Mouse (Mus musculus) layer of hippocampus, adult 9-10 months (tissue): ENCODE measurements around the gene Afg3l1.
A peak's percentile ranks its signal among the peaks of the same experiment; 100 is the strongest.
"Not testable (repeated sequence)": the region's sequence is repeated elsewhere in the genome, so short reads cannot be mapped to it uniquely, and the experiment has no call there.

Experiments
- DNase-seq: peaks from one replicate; pipeline ENCODE4 v3.0.0; 2022; ENCODE audit warnings: low spot score

Gene Afg3l1

DNA sequence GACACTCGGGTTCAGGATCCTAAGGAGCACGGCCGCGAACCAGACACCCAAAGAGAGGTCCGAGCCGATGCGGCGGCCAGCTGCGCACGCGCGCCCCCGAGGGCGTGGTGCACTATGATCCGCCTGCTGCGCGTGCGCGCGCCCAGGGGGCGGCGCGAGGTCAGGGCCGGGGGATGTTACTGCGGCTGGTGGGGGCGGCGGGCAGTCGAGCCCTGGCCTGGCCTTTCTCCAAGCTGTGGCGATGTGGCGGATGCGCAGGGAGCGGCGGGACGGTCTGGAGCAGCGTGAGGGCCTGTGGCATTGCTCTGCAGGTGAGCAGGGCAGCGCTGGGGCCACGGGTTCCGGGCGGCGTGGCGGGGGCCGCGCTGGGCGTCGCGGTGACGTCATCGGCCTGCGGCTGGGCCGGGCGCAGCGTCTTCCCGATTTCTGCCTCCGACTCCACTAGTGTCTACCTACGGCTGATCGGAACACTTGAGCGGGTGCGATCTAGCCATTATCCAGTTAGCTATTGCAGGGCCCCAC, at the start of gene Afg3l1:
Gene Afg3l1 (plus strand): TSS at position 167 of the 522 bp plus-strand sequence.
- peak; percentile 84 for DNase-seq

DNA sequence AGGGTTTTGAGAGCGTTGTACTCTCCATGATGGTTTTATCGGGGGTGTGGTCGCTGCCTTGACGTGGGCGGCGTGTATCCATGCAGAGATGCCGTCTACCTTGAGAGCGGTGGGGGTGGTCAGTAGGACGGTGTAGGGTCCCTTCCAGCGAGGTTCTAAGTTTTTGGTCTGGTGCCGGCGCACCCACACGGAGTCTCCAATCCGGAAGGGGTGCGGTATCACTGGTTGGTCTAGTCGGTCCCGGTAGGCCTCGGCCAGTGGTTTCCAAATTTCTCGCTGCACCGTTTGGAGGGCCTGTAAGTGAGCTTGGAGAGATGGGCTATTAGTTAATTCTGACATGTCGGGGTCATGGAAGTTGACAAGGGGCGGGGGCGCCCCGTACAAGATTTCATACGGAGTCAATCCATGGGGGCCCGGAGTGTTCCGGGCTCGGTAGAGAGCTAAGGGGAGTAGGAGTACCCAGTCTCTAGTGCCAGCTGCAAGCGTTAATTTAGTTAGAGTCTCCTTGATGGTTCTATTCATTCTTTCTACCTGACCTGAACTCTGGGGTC, 49.3 kb upstream of the Afg3l1 start:
- no peak for DNase-seq

DNA sequence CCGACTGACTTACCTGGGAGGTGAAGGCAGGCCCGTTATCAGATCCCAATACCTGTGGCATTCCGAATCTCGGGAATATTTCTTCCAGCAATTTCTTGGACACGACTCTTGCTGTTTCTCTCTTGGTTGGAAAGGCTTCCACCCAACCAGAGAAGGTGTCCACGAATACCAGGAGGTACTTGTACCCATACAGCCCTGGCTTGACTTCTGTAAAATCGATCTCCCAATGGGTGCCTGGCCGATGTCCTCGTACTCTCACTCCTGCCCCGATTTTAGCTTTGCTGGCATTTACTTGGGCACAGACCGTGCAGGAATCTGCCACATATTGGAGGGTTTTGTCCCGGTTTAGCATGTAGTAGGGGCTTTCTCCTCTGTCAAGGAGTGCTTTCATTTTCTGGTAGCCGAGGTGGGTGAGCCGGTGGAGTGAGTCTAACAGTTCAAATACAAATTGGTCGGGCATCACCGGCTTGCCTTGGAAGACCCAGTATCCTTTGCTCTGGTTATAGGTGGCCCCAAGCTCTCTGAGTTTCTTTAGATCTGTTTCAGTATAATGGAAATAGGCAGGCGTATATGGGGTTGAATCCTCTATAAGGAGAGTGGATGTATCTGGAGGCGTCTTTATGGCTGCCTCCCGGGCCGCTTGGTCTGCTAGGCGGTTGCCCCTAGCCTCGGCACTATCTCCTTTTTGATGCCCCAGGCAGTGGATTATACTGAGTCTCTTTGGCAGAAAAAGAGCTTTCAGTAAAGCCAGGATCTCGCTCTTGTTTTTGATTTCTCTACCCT, 48.6 kb upstream of the Afg3l1 start:
- no peak for DNase-seq

DNA sequence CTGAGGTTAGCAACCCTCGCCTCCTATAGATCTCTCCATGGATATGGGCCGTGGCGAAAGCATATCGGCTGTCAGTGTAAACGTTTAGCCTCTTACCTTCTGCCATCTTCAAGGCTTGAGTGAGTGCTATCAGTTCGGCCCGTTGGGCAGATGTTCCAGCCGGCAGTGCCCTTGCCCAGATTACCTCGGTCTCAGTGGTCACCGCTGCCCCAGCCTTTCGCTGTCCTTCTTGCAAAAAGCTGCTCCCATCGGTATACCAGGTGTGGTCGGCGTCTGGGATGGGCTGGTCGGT, 48.0 kb upstream of the Afg3l1 start:
- DNase-seq, result not testable (repeated sequence)

DNA sequence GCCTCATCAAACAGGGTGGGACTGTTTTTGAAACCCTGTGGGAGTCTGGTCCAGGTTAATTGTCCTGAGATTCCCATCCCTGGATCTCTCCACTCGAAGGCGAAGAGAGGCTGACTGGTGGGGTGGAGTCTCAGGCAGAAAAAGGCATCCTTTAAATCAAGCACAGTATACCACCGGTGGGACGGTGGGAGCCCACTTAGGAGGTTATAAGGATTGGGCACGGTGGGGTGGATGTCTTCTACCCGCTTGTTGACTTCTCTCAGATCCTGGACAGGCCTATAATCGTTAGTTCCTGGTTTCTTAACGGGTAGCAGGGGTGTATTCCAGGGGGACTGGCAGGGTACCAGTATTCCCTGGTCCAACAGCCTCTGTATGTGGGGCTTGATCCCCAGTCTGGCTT, 46.8 kb upstream of the Afg3l1 start:
- DNase-seq, result not testable (repeated sequence)

DNA sequence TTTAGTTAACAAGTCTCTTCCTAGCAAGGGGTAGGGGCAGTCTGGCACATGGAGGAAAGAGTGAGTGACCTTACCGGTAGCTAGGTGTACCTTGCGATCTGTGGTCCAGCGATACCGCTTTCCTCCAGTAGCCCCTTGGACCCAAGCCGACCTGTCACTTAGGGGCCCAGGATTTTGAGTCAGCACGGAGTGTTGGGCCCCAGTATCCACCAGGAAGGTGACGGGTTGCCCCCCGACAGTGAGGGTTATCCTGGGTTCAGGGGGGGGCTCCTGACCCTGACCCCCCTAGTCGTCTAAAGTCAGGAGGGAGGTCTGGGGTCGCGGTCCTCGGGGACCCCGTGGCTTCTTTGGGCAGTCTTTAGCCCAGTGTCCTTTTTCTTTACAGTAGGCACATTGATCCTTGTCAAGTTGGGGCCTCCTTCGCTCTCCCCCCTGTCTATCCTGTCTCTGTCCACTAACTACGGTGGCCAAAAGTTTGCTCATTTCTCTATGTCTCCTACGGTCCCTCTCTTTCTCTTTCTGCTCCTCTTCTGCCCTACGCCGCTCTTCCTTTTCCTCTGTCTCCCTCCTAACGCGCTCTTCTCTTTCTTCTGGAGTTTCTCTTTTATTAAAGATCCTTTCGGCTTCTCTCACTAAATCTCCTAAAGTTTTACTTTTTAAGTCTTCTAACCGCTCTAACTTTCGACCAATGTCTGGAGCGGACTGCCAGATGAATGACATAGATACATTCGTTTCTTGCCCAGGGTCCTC, 45.9 kb upstream of the Afg3l1 start:
- DNase-seq, result no peak

DNA sequence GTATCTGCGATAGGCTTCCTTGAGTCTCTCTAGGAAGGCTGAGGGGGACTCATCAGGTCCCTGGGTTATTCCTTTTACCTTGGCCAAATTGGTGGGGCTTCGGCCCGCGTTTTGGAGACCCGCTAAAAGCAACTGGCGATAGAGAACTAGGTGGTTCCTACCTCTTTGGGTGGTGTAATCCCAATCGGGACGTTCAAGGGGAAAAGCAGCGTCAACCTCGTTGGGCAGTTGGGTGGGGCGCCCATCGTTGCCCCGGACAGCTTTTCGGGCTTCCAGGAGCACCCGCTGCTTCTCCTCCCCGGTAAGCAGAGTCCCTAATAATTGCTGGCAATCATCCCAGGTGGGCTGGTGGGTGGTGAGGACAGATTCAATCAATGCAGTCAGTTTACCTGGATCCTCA, 45.3 kb upstream of the Afg3l1 start:
- DNase-seq, result no peak

DNA sequence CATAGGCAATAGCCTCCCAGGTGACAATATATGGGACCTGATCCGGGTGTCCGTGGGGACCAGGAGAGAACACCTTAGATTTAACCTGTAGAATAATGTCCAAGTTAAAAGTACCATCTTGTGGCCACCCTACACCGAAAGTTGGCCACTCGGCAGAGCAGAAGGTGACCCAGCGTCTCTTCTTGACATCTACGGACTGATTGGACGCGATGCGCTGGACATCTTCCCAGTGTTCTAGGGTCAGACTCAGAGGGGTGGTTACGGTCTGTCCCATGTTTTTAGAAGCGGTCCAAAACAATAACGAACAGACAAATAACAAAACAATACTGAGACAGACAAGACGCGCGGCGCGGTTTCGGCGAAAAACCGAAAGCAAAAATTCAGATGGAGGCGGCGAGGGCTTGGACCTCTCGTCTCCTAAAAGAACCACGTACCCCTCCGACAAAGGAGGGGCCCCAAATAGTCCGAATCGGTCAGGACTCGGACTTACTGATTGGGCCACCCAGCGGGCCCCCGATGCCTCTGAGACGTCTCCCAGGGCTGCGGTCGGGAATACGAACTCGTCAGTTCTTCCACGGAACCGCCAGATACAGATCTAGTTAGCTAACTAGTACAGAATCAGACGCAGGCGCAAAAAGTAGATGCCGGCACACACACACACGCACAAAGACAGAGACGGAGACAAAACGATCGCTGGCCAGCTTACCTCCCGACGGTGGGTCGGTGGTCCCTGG, 44.3 kb upstream of the Afg3l1 start:
- not testable (repeated sequence) for DNase-seq

DNA sequence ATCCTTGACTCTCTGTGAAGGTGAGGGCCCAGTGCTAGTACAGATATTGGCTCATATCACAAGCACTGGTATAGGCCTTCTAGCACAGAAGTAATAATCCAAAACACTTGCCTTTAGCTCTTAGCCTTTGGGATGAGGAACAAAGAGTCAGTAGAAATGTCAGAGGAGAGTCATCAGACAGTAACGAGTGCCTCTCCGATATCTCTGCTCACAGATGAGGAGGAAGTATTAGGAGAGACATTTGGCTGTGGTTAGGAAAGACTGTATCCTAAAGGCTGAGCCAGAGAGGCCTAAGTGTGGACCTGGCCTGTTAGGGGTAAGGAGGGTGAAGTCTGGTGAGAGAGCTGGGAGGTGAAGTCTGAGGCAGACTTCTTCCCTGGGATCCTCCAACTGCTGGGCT, 35.9 kb upstream of the Afg3l1 start:
- DNase-seq, result no peak

DNA sequence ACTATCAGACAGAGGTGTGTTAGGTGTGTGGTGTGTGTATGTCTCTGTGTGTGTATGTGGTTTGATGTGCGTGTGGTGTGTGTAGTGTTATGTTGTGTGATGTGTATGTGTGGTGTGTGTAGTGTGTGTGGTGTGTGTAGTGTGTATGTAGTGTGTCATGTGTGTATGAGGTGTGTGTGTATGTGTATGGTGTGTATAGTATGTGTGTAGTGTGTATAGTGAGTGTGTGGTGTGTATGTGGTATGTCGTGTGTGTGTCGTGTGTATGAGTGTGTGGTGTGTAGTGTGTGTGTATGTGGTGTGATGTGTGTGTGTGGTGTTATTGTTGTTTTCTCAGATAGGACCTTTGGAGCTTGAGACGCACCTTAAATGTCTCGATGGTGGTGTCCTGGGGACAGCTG, 35.4 kb upstream of the Afg3l1 start:
- no peak for DNase-seq

DNA sequence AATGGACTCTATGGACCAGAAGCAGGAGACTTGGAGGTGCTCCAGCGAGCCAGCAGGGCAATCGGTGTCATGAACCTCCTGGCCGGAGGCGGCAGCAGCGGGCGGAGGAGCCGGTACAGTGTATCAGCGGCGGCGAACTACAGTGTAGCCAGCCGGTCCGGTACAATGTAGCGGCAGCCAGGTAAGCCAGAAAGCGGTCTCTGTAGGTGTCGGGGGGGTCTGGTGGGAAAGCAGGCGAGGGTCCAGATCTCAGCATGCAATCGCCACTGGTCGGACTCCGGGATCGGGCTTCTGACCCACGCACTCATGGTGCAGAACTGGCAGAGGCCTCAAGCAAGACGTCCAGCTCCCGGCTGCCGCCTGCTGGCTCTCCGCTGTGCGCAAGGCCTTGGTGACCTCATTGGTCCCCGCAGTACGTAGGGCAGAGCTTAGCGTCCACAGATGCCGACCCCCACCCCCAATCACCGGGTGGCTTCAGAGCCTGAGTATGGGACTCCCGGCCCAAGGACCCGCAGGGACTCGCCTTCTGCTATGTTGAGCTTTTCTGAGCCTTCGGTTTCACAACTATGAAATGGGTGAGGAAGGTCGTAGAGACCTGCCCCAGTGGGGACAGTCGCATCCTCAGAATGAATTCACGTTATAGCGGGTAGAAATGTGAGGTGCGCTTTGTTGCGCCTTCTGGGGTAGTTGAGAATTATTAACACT, 34.7 kb upstream of the Afg3l1 start:
- DNase-seq, result peak; percentile 91

DNA sequence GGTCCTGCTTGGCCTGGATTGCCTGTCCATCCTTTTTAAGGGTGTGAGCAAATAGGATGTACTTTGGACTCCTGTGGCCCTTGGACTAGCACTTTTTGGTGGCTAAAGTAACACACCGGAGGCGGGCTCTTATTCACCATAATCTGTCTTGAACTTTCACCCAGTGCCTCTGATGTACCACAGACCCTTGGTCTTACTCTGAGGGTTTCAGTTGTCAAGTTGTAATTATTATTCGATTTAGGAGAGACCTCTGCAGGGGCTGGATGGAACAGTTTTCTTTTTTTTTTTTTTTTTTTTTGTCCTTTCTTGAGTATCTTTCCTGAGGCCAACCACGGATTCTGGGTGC, 34.2 kb upstream of the Afg3l1 start:
- DNase-seq, result no peak

DNA sequence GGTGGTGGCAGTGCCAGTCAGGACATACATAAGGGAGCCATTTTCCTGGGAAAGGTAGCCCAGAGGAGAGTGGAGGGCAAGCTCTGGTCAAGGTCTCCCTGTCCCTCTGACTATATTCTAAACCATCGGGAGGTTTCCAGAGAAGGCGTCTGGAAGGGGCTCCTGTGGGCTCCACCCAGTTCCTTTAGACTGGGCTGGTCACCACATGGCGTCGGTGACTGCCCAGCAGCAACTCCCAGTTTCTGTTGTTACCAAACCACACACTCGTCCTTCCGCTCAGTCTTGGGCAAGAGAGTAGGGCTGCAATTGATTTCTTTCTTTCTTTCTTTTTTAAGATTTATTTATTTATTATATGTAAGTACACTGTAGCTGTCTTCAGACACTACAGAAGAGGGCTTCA, 33.6 kb upstream of the Afg3l1 start:
- no peak for DNase-seq

DNA sequence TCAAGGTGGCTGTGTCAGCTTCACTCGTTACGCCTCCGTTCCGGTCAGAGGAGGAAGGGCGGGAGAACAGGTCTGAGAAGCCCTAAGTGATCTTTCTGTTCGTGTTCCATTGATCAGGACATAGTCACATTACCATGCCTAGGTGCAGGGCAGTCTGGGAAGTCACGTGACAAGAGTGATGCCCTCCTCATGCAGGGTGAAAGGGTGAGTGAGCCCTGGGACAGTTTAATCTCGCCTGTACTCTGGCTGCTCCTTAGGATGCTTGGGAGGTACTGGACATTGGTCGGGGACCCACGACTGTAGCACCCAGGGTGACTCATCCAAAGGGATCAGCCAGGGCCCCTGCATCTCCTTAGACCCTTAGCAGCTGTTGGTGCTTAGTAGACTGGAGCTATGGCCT, 31.7 kb upstream of the Afg3l1 start:
- DNase-seq, result no peak

DNA sequence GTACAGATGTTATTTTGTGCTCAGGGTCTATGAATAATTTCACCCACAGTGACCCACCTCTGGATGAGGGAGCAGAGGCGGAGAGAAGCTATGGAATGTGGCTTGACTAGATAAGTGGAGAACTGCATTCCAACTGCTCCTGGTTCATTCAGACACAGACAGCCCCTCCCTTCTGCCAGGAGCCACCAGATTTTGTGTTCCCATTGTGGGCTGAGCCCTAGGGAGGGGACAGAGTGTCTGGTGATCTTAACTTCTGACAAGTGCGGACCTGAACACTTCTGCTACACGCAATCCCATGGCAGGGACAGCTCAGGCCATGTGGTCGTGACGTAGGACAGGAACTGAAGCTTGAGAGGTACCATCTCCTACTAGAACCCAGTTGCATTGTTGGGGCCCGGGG, 30.9 kb upstream of the Afg3l1 start:
- no peak for DNase-seq

DNA sequence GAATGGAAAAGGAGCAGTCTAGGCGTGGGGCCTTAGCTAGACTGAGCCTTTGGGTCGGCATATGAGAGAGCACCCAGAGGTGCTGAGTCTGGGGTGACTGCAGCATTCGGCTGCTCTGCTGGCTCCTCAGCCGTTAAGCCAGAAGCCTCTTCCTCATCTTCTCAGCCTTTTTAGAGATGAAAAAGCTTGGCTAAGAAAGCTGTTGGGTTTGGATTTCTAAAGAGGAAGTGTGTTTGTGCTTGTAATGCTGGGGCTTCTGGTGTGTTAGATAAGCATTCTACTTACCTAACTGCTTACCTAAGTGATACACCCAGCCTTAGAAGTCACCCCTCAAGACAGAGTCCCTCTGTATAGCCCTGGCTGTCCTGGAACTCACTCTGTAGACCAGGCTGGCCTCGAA, 26.9 kb upstream of the Afg3l1 start:
- DNase-seq, result no peak

DNA sequence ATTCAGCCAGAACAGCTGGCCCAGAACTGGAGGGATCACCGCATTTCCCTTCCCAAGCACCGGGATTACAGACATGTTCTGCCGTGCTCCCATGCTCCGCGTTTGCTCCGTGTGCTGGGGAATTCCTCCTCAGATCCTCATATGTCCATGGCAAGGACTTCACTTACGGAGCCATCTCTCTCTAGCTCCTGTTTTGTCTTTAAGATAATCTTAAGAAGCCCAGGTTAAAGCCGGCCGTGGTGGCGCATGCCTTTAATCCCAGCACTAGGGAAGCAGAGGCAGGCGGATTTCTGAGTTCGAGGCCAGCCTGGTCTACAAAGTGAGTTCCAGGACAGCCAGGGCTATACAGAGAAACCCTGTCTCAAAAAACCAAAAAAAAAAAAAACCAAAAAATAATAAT, 26.0 kb upstream of the Afg3l1 start:
- DNase-seq, result not testable (repeated sequence)

DNA sequence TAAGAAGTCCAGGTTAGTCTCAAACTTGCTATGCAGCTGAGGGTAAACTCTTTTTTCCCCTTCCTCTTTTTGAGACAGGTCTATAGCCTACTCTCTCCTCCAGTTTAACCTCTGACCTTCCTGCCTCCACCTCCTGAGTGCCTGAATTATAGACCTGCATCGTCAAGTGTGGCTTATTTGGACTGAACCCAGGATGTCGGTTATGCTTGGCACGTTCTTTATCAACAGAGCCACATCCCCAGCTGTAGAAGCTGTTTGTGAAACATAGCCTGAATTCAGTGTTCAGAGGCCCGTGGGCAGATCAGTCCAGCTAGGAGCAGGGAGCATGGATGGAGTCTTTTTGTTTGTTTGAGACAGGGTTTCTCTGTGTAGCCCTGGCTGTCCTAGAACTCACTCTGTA, 25.6 kb upstream of the Afg3l1 start:
- DNase-seq, result no peak

DNA sequence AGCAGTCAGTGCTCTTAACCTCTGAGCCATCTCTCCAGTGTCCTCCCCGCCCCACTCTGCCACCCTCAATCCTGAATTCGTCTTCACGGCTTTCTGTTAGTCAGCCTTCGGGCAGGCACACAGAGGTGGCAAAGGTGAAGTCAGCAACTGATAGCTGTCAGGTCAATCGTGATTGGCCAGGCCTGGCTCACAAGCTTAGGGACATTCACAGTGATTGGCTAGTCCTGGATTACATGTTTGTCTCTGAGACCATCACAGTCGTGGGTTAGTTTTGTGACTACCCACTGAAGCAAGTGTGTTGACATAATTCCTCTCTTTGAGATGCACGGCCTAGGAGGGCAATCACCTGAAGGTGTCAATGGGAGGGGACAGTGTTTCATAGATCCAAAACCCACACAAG, 24.4 kb upstream of the Afg3l1 start:
- DNase-seq, result no peak

DNA sequence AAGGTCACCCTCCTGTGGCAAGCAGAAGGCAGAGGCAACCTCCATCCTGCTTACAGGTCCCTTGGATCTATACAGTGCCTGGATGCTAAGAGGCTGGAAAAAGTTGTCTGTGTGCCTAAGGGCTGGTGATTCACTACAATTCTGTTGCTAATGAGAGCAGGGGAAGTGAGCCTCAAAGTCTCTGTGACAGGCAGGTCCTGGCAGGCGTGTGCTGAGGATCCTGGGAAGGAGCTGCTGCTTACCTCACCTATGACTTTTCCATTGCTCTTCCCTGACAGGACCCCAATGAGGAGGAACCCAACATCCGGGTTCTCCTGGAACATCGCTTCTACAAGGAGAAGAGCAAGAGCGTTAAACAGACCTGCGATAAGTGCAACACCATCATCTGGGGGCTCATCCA, 23.8 kb upstream of the Afg3l1 start:
- no peak for DNase-seq

DNA sequence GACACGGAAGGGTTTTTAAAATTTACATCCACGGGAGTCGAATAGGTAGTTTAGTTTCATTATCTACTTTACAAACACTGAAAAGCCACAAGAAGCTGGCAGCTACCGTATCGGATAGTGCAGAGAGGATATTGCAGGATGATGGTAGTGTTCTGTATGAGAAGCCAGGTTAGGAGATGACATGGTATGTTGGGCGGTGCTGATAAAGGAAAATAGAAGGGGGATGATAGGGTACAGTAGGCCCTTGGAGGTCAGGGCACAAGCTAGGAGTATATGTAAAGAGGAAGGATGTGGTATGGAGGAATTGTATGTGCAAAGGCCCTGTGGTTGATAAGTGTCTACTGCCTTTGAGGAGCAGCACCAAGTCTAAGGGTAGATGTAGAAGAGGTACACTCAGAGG, 23.1 kb upstream of the Afg3l1 start:
- no peak for DNase-seq

DNA sequence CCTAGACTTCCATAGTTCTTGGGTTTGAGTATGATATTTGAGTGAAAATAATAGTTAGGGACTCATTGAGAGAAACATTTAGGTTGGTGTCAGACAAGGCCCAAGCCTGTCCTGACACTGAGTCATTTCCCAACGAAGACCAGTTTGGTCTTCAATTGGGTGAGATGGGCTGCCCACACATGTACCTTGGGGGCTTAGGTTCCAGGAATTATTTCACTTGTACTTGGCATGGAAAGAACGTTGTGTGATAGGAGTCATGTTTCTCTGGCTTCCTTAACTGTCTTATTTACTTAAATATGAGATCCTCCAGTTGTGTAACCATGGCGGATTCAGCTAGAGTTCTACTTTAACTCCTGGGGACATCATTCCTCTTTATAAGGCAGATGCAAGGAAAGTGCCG, 14.1 kb upstream of the Afg3l1 start:
- DNase-seq, result no peak
